Mouse (Mus musculus): ENCODE results near the gene Vmn1r74. TPM values are rescaled to one million over a fixed set of nuclear protein-coding genes. Genes with fewer than 3 reads are reported as not detected.
"Not testable (repeated sequence)": the region's sequence is repeated elsewhere in the genome, so short reads cannot be mapped to it uniquely, and the experiment has no call there.

The Vmn1r74 gene
- polyA plus RNA-seq (2015; fragmentation: Nextera tagmentation; extraction: Ambion mirVana) = not detected in 2 replicates

- Histone ChIP-seq H3K4me1 (replicated peaks; ENCODE audit: control insufficient read depth, insufficient read depth, low read length) (no peaks in the 10 kb centered on the region), H3K4me2 (ENCODE audit: low read depth, low read length) (no peak within 1 kb of the TSS), H3K9me3 (ENCODE audit: control insufficient read depth, low read length) (no peaks in the 10 kb centered on the region; the same call in 1 of the 2 replicates), H3K9ac (ENCODE audit: low read length) (no peak within 1 kb of the TSS), H3K4me3 (ENCODE audit: low read length) (no peak within 1 kb of the TSS), H3K27ac (ENCODE audit: low read length) (no peak within 1 kb of the TSS), H3K27me3 (ENCODE audit: control insufficient read depth, insufficient read depth, low read depth, low read length) (no peaks in the 10 kb centered on the region), H3K36me3 (ENCODE audit: control insufficient read depth, insufficient read depth, low read length) (no peaks in the 10 kb centered on the region)
- no peak for ATAC-seq (ENCODE audit: low read depth)
- 70% methylated on average over 2 of the region's 2 CpGs for WGBS
Observed at GRCm38 (mm10) chr7:11833680-11834079, at the start of gene Vmn1r74. Vmn1r74 (plus strand) TSS chr7:11833980.

GRCm38 (mm10) chr7:11813751-11814150 is 20.0 kb upstream of the Vmn1r74 start:
- no peak overlapping the region for H3K9ac ChIP-seq (ENCODE audit: low read length)
- no peak overlapping the region for H3K4me2 ChIP-seq (ENCODE audit: low read depth, low read length)
- ATAC-seq (ENCODE audit: low read depth) = no peak
- no peaks in the 10 kb centered on the region for H3K27me3 ChIP-seq (ENCODE audit: control insufficient read depth, insufficient read depth, low read depth, low read length)
- no peaks in the 10 kb centered on the region for H3K36me3 ChIP-seq (ENCODE audit: control insufficient read depth, insufficient read depth, low read length)
- H3K27ac ChIP-seq (ENCODE audit: low read length) = no peak overlapping the region
- no peaks in the 10 kb centered on the region for H3K4me1 ChIP-seq (replicated peaks; ENCODE audit: control insufficient read depth, insufficient read depth, low read length)
- peaks cover 6% of the 10 kb centered on the region for H3K9me3 ChIP-seq (ENCODE audit: control insufficient read depth, low read length)
- H3K4me3 ChIP-seq (ENCODE audit: low read length) = no peak overlapping the region

GRCm38 (mm10) chr7:11822166-11822565 is 11.6 kb upstream of the Vmn1r74 start:
- Histone ChIP-seq H3K9me3 (ENCODE audit: control insufficient read depth, low read length) (peaks cover 8% of the 10 kb centered on the region), H3K9ac (ENCODE audit: low read length) (no peak overlapping the region), H3K36me3 (ENCODE audit: control insufficient read depth, insufficient read depth, low read length) (no peaks in the 10 kb centered on the region), H3K27ac (ENCODE audit: low read length) (no peak overlapping the region), H3K4me3 (ENCODE audit: low read length) (no peak overlapping the region), H3K4me1 (replicated peaks; ENCODE audit: control insufficient read depth, insufficient read depth, low read length) (no peaks in the 10 kb centered on the region), H3K27me3 (ENCODE audit: control insufficient read depth, insufficient read depth, low read depth, low read length) (no peaks in the 10 kb centered on the region), H3K4me2 (ENCODE audit: low read depth, low read length) (no peak overlapping the region)
- no peak for ATAC-seq (ENCODE audit: low read depth)
- WGBS = 85% methylated on average over 1 of the region's 1 CpGs

- WGBS = 85% methylated on average over 9 of the region's 9 CpGs
- H3K4me2 ChIP-seq (ENCODE audit: low read depth, low read length); H3K4me3 ChIP-seq (ENCODE audit: low read length); H3K27me3 ChIP-seq (ENCODE audit: control insufficient read depth, insufficient read depth, low read depth, low read length); H3K9ac ChIP-seq (ENCODE audit: low read length); H3K4me1 ChIP-seq (replicated peaks; ENCODE audit: control insufficient read depth, insufficient read depth, low read length); ATAC-seq (ENCODE audit: low read depth); H3K9me3 ChIP-seq (ENCODE audit: control insufficient read depth, low read length); H3K36me3 ChIP-seq (ENCODE audit: control insufficient read depth, insufficient read depth, low read length); H3K27ac ChIP-seq (ENCODE audit: low read length): not testable (repeated sequence)
Observed at GRCm38 (mm10) chr7:11823246-11823645, 10.5 kb upstream of the Vmn1r74 start.

- H3K36me3 ChIP-seq (ENCODE audit: control insufficient read depth, insufficient read depth, low read length) = no peaks in the 10 kb centered on the region
- H3K9me3 ChIP-seq (ENCODE audit: control insufficient read depth, low read length) = no peaks in the 10 kb centered on the region
- no peak within 1 kb of the TSS for H3K4me2 ChIP-seq (ENCODE audit: low read depth, low read length)
- no peak within 1 kb of the TSS for H3K4me3 ChIP-seq (ENCODE audit: low read length)
- H3K9ac ChIP-seq (ENCODE audit: low read length) = no peak within 1 kb of the TSS
- ATAC-seq (ENCODE audit: low read depth) = no peak
- H3K27ac ChIP-seq (ENCODE audit: low read length) = no peak within 1 kb of the TSS
- no peaks in the 10 kb centered on the region for H3K27me3 ChIP-seq (ENCODE audit: control insufficient read depth, insufficient read depth, low read depth, low read length)
- no peaks in the 10 kb centered on the region for H3K4me1 ChIP-seq (replicated peaks; ENCODE audit: control insufficient read depth, insufficient read depth, low read length)
Observed at GRCm38 (mm10) chr7:11874330-11874729, 40.5 kb downstream of the Vmn1r74 start, which contains the start of gene Vmn1r75. Vmn1r75 (plus strand) TSS chr7:11874630.

Other genes starting within 250 kb of the Vmn1r74 start
- gene Zscan4-ps3, start 224.7 kb upstream of the Vmn1r74 start, polyA plus RNA-seq (2015; fragmentation: Nextera tagmentation; extraction: Ambion mirVana) = not detected in 2 replicates
- gene Vmn1r72, start 153.8 kb upstream of the Vmn1r74 start, polyA plus RNA-seq (2015; fragmentation: Nextera tagmentation; extraction: Ambion mirVana) = not detected in 2 replicates
- not detected in 2 replicates for gene Vmn1r73, start 103.7 kb upstream of the Vmn1r74 start, polyA plus RNA-seq (2015; fragmentation: Nextera tagmentation; extraction: Ambion mirVana)
- not detected in 2 replicates for gene Vmn1r75, start 40.6 kb downstream of the Vmn1r74 start, polyA plus RNA-seq (2015; fragmentation: Nextera tagmentation; extraction: Ambion mirVana)
- not detected in 2 replicates for gene Vmn1r76, start 104.2 kb downstream of the Vmn1r74 start, polyA plus RNA-seq (2015; fragmentation: Nextera tagmentation; extraction: Ambion mirVana)
- gene Vmn1r77, start 202.8 kb downstream of the Vmn1r74 start, polyA plus RNA-seq (2015; fragmentation: Nextera tagmentation; extraction: Ambion mirVana) = not detected in 2 replicates

Measured in lung, embryonic 16.5 days (tissue).